21 mouse cellular contexts compared by ENCODE assay signal in genomic region chr14:105495161-105495560, GRCm38 (mm10).
DNase-seq lines count a peak whose midpoint lies in the region; ATAC-seq lines count a peak whose summit lies in the region.
"Had no signal": no experiment of that assay in that cellular context is flagged by ENCODE, and none has a peak within 500 bp of the region (broad histone marks: within the 10 kb centered on the region; RNA-seq: fewer than 3 reads in every experiment).

No protein-coding gene starts in this region.

- intact Hi-C loops in gastrocnemius, postnatal 36 days (cut with DNase I) = no loop called here
- intact Hi-C loops in heart, postnatal 36 days (cut with DNase I) = no loop called here

- ATAC-seq in embryonic facial prominence, embryonic 11.5 days (replicated peaks; ENCODE audit: insufficient number of reproducible peaks, low FRiP score, low TSS enrichment, low read depth) = no peak
- ATAC-seq in kidney, embryonic 16.5 days (ENCODE audit: low FRiP score, low TSS enrichment) = no peak; the same call in 1 of the 2 replicates
- ATAC-seq: inflammation-experienced regulatory T-cells, adult 6 months had no signal

- H3K27ac ChIP-seq in embryonic facial prominence, embryonic 11.5 days (replicated peaks; ENCODE audit: low read depth, low read length) = no peak overlapping the region
- no peak overlapping the region for H3K27ac ChIP-seq in embryonic facial prominence, embryonic 10.5 days (replicated peaks)
- no peak overlapping the region for H3K27ac ChIP-seq in kidney, embryonic 16.5 days (ENCODE audit: low read length)
- H3K27ac ChIP-seq: liver, embryonic 13.5 days; lung, embryonic 15.5 days; macrophage had no signal

- H3K4me1 ChIP-seq in embryonic facial prominence, embryonic 11.5 days (ENCODE audit: control insufficient read depth, insufficient read depth, low read length) = no peaks in the 10 kb centered on the region
- H3K4me1 ChIP-seq in embryonic facial prominence, embryonic 10.5 days = peaks cover 31% of the 10 kb centered on the region
- H3K4me1 ChIP-seq in kidney, embryonic 16.5 days (ENCODE audit: insufficient read depth, low read length) = peaks cover 19% of the 10 kb centered on the region; the same call in 1 of the 2 replicates

- no peak overlapping the region for H3K4me2 ChIP-seq in embryonic facial prominence, embryonic 11.5 days (ENCODE audit: low read depth, low read length)
- no peak overlapping the region for H3K4me2 ChIP-seq in kidney, embryonic 16.5 days (replicated peaks; ENCODE audit: low read depth, low read length)
- H3K4me2 ChIP-seq: heart, embryonic 12.5 days; liver, embryonic 13.5 days; lung, embryonic 15.5 days had no signal

- no peak overlapping the region for H3K9ac ChIP-seq in embryonic facial prominence, embryonic 11.5 days (replicated peaks; ENCODE audit: low read length)
- no peak overlapping the region for H3K9ac ChIP-seq in kidney, embryonic 16.5 days (replicated peaks; ENCODE audit: low read length)
- H3K9ac ChIP-seq: heart, embryonic 12.5 days; liver, embryonic 13.5 days; lung, embryonic 15.5 days had no signal

- 36% methylated on average over 2 of the region's 2 CpGs for WGBS in embryonic facial prominence, embryonic 11.5 days
- WGBS in embryonic facial prominence, embryonic 10.5 days = 31% methylated on average over 2 of the region's 2 CpGs
- WGBS in kidney, embryonic 16.5 days = 19% methylated on average over 2 of the region's 2 CpGs

- H3K4me3 ChIP-seq in embryonic facial prominence, embryonic 11.5 days (ENCODE audit: low read depth, low read length) = no peak overlapping the region
- no peak overlapping the region for H3K4me3 ChIP-seq in embryonic facial prominence, embryonic 10.5 days
- H3K4me3 ChIP-seq in kidney, embryonic 16.5 days (ENCODE audit: low read length) = no peak overlapping the region
- H3K4me3 ChIP-seq: erythroblast, embryonic 14.5 days; heart, embryonic 12.5 days; liver, embryonic 13.5 days; lung, embryonic 15.5 days had no signal

- no peaks in the 10 kb centered on the region for H3K27me3 ChIP-seq in embryonic facial prominence, embryonic 11.5 days (ENCODE audit: control insufficient read depth, insufficient read depth, low read length)
- H3K27me3 ChIP-seq in embryonic facial prominence, embryonic 10.5 days (replicated peaks; ENCODE audit: low read depth, poor library complexity, severe bottlenecking) = peaks cover 10% of the 10 kb centered on the region
- no peaks in the 10 kb centered on the region for H3K27me3 ChIP-seq in kidney, embryonic 16.5 days (ENCODE audit: insufficient read depth, low read length)
- H3K27me3 ChIP-seq: CH12.LX; heart, embryonic 12.5 days; liver, embryonic 13.5 days; lung, embryonic 15.5 days had no signal

- no peaks in the 10 kb centered on the region for H3K36me3 ChIP-seq in embryonic facial prominence, embryonic 11.5 days (replicated peaks; ENCODE audit: control insufficient read depth, insufficient read depth, low read depth, low read length)
- no peaks in the 10 kb centered on the region for H3K36me3 ChIP-seq in embryonic facial prominence, embryonic 10.5 days (replicated peaks)
- no peaks in the 10 kb centered on the region for H3K36me3 ChIP-seq in kidney, embryonic 16.5 days (ENCODE audit: insufficient read depth, low read length)
- H3K36me3 ChIP-seq: heart, embryonic 12.5 days; liver, embryonic 13.5 days; lung, embryonic 15.5 days had no signal

- peak; percentile 62 for DNase-seq in embryonic facial prominence, embryonic 11.5 days (ENCODE audit: low spot score)
- DNase-seq in embryonic facial prominence, embryonic 10.5 days (ENCODE audit: low spot score) = no peak
- peak; percentile 64 for DNase-seq in 3T3-L1 (ENCODE audit: low read depth, low spot score)
- peak; percentile 66 for DNase-seq in embryo, embryonic 11 days
- peak; percentile 43 for DNase-seq in forelimb bud, embryonic 11.5 days (ENCODE audit: low read depth, low spot score)
- DNase-seq in gastrocnemius, postnatal 36 days = no peak
- DNase-seq in heart, postnatal 36 days = no peak
- DNase-seq: adrenal gland, postnatal 14 days; cerebellum, adult 8-10 months; heart, postnatal 4 days; kidney, adult 9 months; liver, embryonic 13.5 days; midbrain, embryonic 14.5 days; thymus, postnatal 25 days had no signal

- H3K9me3 ChIP-seq in embryonic facial prominence, embryonic 11.5 days (replicated peaks; ENCODE audit: control insufficient read depth, low read length) = no peaks in the 10 kb centered on the region
- no peaks in the 10 kb centered on the region for H3K9me3 ChIP-seq in embryonic facial prominence, embryonic 10.5 days
- no peaks in the 10 kb centered on the region for H3K9me3 ChIP-seq in kidney, embryonic 16.5 days (ENCODE audit: low read length)
- H3K9me3 ChIP-seq: heart, embryonic 12.5 days; liver, embryonic 13.5 days; lung, embryonic 15.5 days had no signal

Comparison
In these comparisons a context has a peak if more than half of its experiments do, and no peak if none do; other contexts are left out.
1. DNase-seq: peak in embryonic facial prominence, embryonic 11.5 days (single experiment), 3T3-L1 (single experiment), embryo, embryonic 11 days (single experiment) and forelimb bud, embryonic 11.5 days (single experiment); none in embryonic facial prominence, embryonic 10.5 days (single experiment), gastrocnemius, postnatal 36 days (0 of 2) and heart, postnatal 36 days (0 of 2).